Mouse (Mus musculus) heart, adult 2 months (tissue): Measurements from ENCODE around the gene Adprhl1. TPM values are rescaled to one million over a fixed set of nuclear protein-coding genes. Genes with fewer than 3 reads are reported as not detected.

Source experiments
- DNase-seq, 2 experiments: peaks; one replicate each; pipeline ENCODE4 v3.0.0; 2021
- H3K27ac ChIP-seq: fragments of 200-600 bp; 2 replicates; pipeline ENCODE4 v1.8.1; 2022
- H3K27me3 ChIP-seq: fragments of 200-500 bp; 2 replicates; pipeline ENCODE4 v1.6.1; 2012; ENCODE audit warnings: mild to moderate bottlenecking, low read length, inconsistent platforms, mixed read lengths; ENCODE audit not compliant: control insufficient read depth, insufficient read depth
- H3K36me3 ChIP-seq: fragments of 200-500 bp; 2 replicates; pipeline ENCODE4 v1.6.1; 2012; ENCODE audit warnings: low read length, inconsistent platforms; ENCODE audit not compliant: control insufficient read depth, insufficient read depth
- H3K4me1 ChIP-seq: fragments of 200-500 bp; 2 replicates; pipeline ENCODE4 v1.6.1; 2011; ENCODE audit warnings: low read length; ENCODE audit not compliant: control insufficient read depth, insufficient read depth
- H3K4me3 ChIP-seq: fragments of 200-600 bp; 2 replicates; pipeline ENCODE4 v1.8.1; 2022
- H3K79me2 ChIP-seq: fragments of 200-500 bp; replicated peaks from 2 replicates; pipeline ENCODE4 v1.6.1; 2012; ENCODE audit warnings: mild to moderate bottlenecking, inconsistent platforms, low read length, moderate library complexity, mixed read lengths; ENCODE audit not compliant: control insufficient read depth, insufficient read depth
- H3K9ac ChIP-seq: fragments of 200-500 bp; 2 replicates; pipeline ENCODE4 v1.6.1; 2012; ENCODE audit warnings: low read depth, mild to moderate bottlenecking, control low read depth, inconsistent platforms, low read length, mixed read lengths
- CTCF ChIP-seq: fragments of 200-600 bp; IDR thresholded peaks from 2 replicates; pipeline ENCODE4 v1.8.1; 2022; ENCODE audit warnings: antibody characterized with exemption, mild to moderate bottlenecking, moderate library complexity
- EP300 ChIP-seq: fragments of 200-500 bp; IDR thresholded peaks from 2 replicates; pipeline ENCODE4 v1.6.1; 2011; ENCODE audit warnings: low read depth, low read length, control low read depth; ENCODE audit not compliant: insufficient read depth
- POLR2A ChIP-seq: fragments of 200-500 bp; IDR thresholded peaks from 2 replicates; pipeline ENCODE4 v1.6.1; 2011; ENCODE audit warnings: mild to moderate bottlenecking, low read depth, low read length, control low read depth; ENCODE audit not compliant: insufficient read depth
- WGBS: fragments of 180-500 bp; shearing (Covaris S2); methylation state at CpG from one replicate; pipeline ENCODE4 v1.1.7; 2018; 5-methylcytosine and 5-hydroxymethylcytosine counted together
- intact Hi-C: fragments of 180-260 bp; cut with DNase I; formaldehyde crosslinking; loops from one replicate; pipeline ENCODE4 v1.15.1; 2025
- long read RNA-seq: library from polyadenylated mRNA; stranded (forward); transcript quantifications from one replicate; pipeline ENCODE4 v2.0.0, GENCODE M21; 2021
- polyA plus RNA-seq: library from polyadenylated mRNA; depleted of rRNA; stranded (reverse); fragments of >200 nt; gene quantifications from 2 replicates; pipeline ENCODE4 v1.2.3, GENCODE M21; 2012; rRNA removed
- total RNA-seq, 2 experiments: library from RNA; stranded (reverse); gene quantifications; 2 replicates each; pipeline ENCODE4 v1.2.3; 2021

Adprhl1 gene
- total RNA-seq, result 100 to 1,000 TPM; 587 to 599 TPM
- 371 and 464 TPM in 2 replicates for polyA plus RNA-seq
- long read RNA-seq, full-length matches to known transcripts, result 624 of 684 reads
- long read RNA-seq, partial matches to known transcripts, result 10 of 684 reads
- long read RNA-seq, other reads (novel, unspliced or antisense), result 50 of 684 reads

DNA sequence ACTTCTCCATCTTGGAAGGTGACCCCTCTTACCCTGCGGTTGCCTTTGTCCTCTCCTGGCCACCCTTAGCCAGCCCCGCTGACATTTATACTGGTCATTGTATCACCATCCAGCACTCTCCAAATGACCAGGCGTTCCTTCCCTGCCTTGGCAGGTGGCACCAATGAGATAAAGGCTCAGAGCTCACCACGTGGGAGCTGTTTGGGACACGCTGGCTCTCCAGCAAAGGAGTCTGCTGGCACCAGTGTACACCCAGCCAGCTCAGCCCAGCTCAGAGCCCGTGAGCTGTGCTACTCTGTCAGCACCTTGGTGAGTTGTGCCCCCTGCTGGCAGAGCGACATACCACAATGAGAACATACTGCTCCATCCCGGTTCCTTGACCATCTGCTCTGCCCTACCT, at the start of gene Adprhl1:
Adprhl1 (minus strand) TSS at position 144 of the 400 bp plus-strand sequence.
- no peaks in the 10 kb centered on the region for H3K27me3 ChIP-seq
- H3K4me1 ChIP-seq, result no peaks in the 10 kb centered on the region
- 23% methylated on average over 8 of the region's 8 CpGs for WGBS
- no peaks in the 10 kb centered on the region for H3K36me3 ChIP-seq
- intact Hi-C loops, result loop anchor here (1.0 kb wide), 1 partner anchor 40 kb away; no protein-coding TSS in a partner anchor
- peak within 1 kb of the TSS; percentile 98 for H3K27ac ChIP-seq
- peak within 1 kb of the TSS; percentile 78 for H3K9ac ChIP-seq
- H3K79me2 ChIP-seq, result no peaks in the 10 kb centered on the region
- TF ChIP-seq POLR2A (peak; percentile 72; the same call in 1 of the 2 replicates), CTCF (peak; percentile 85), EP300 (peak; percentile 94)
- peak within 1 kb of the TSS; percentile 53 for H3K4me3 ChIP-seq
- DNase-seq, result peak; percentile 73 to 85

DNA sequence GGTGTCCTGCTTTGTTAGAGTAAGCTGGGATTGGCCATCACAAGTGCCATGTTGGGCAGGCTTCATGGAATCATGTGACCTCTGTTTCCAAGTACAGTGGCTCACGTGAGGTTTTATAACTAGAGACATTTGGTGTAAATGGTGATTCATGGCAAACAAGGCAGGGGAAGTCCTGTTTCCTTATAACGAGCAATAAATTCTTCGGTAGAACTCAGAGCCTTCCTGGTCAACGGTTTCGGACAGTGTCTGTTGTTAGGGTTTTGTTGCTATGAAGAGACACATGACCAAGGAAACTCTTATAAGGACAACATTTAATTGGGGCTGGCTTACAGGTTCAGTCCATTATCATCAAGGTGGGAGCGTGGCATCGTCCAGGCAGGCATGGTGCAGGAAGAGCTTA, 47.1 kb upstream of the Adprhl1 start:
- Histone ChIP-seq H3K79me2 (no peaks in the 10 kb centered on the region), H3K27me3 (no peaks in the 10 kb centered on the region), H3K9ac (no peak overlapping the region), H3K36me3 (no peaks in the 10 kb centered on the region), H3K4me1 (no peaks in the 10 kb centered on the region), H3K27ac (no peak overlapping the region), H3K4me3 (no peak overlapping the region)
- intact Hi-C loops, result no loop called here
- 95% methylated on average over 7 of the region's 7 CpGs for WGBS
- no peak for TF ChIP-seq EP300
- TF ChIP-seq CTCF, result no peak
- no peak for TF ChIP-seq POLR2A
- DNase-seq, result no peak

DNA sequence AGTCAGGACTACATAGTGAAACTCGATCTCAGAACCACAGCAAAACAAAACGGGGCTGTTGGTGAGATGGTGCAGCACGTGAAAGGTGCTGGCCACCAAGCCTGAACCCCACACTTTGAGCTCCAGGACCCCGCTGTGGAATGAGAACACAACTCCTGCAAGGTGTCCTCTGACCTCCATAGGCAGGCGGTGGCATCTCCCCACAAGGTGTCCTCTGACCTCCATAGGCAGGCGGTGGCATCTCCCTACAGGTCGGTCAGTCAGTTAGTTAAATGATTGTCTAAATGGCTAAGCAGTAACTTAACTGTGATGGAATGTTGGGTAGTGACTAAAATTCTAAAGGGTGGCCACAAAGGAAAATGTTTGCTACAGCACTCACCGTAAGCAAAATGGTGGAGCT, 45.6 kb upstream of the Adprhl1 start:
- Histone ChIP-seq H3K27me3 (no peaks in the 10 kb centered on the region), H3K9ac (no peak overlapping the region), H3K27ac (no peak overlapping the region), H3K36me3 (no peaks in the 10 kb centered on the region), H3K4me3 (no peak overlapping the region), H3K79me2 (no peaks in the 10 kb centered on the region), H3K4me1 (no peaks in the 10 kb centered on the region)
- WGBS, result 96% methylated on average over 8 of the region's 8 CpGs
- intact Hi-C loops, result no loop called here
- TF ChIP-seq EP300 (no peak), POLR2A (no peak), CTCF (no peak)
- DNase-seq, result no peak

DNA sequence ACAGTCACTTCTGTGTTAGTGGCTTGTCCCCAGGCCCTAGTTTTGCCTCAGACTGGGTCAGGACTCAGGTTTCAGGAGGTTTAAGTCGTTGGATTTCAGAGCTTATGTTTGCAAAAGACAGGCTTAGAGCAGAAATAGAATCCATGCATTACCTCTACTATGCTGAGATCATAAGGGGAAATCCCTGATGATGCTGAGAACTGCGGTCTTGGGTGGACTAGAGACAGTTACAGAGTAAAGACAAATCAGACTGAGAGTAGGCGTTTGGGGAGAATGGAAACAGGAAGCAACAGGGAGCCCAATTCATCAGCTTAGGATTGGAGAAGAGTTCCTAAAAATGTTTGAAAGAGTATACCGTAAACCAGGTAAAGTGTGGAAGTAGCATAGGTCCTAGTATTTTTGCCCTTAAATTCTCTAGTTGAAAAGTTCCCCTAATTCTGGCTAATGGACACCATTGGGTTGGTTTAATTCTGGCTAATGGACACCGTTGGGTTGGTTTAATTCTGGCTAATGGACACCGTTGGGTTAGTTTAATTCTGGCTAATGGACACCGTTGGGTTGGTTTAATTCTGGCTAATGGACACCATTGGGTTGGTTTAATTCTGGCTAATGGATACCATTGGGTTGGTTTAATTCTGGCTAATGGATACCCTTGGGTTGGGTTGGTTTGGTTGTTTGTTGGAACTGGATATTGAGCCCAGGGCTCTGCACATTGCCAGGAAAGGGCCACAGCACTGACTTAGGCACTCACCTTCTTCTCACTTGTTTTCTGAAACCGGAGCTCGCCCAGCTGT, 39.9 kb upstream of the Adprhl1 start:
- TF ChIP-seq EP300, result no peak
- TF ChIP-seq POLR2A, result no peak
- TF ChIP-seq CTCF, result no peak
- intact Hi-C loops, result no loop called here
- Histone ChIP-seq H3K4me1 (peaks cover 1% of the 10 kb centered on the region; the same call in 1 of the 2 replicates), H3K36me3 (no peaks in the 10 kb centered on the region), H3K27me3 (no peaks in the 10 kb centered on the region), H3K79me2 (no peaks in the 10 kb centered on the region), H3K4me3 (no peak overlapping the region), H3K9ac (no peak overlapping the region), H3K27ac (no peak overlapping the region)
- WGBS, result 93% methylated on average over 9 of the region's 9 CpGs
- DNase-seq, result no peak

DNA sequence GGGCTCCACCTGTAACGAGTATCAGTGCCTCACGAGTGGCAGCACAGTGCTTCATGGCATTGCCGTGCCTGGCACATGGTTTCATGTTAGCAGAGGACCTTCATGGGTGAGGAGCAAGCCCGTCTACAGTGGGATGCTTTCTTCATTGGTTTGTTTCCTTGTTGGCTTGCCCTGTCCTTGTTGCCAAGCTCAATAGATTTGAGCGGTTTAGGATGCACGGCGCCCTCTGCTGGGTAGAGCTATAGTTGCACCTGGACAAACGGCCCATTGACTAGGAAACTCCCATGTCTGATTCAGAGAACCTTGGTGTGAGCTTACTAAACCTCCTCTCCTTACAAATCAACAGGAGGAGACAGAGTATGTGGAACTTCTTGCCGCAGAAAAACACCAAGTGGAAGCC, 38.4 kb upstream of the Adprhl1 start:
- H3K27me3 ChIP-seq, result no peaks in the 10 kb centered on the region
- no peaks in the 10 kb centered on the region for H3K79me2 ChIP-seq
- no peak overlapping the region for H3K27ac ChIP-seq
- H3K36me3 ChIP-seq, result no peaks in the 10 kb centered on the region
- DNase-seq, result peak; percentile 74 to 80
- TF ChIP-seq CTCF (peak; percentile 96), POLR2A (no peak), EP300 (no peak)
- intact Hi-C loops, result no loop called here
- peaks cover 1% of the 10 kb centered on the region; the same call in 1 of the 2 replicates for H3K4me1 ChIP-seq
- H3K4me3 ChIP-seq, result no peak overlapping the region
- H3K9ac ChIP-seq, result no peak overlapping the region
- 31% methylated on average over 9 of the region's 9 CpGs for WGBS

DNA sequence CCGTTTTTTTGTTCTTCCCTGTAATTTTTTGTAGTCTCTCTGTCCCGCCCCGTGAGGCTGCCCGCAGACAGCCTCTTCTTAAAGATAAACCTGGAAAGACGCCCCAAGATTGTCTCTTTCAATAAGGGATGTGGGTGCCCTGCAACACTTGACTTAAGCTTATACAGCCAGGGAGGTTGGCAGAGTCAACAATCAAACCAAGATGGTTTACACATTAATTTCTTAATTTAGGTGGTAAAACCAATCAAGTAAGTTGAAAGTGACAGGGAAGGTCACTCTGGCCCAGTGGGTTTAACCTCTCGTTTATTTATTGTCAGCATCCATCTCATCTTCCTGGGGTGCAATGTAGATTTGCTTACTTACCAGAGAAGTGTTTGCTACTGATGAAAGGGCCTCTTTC, 34.7 kb upstream of the Adprhl1 start:
- Histone ChIP-seq H3K79me2 (no peaks in the 10 kb centered on the region), H3K4me1 (peaks cover 3% of the 10 kb centered on the region), H3K9ac (peak overlapping the region; percentile 79), H3K36me3 (no peaks in the 10 kb centered on the region), H3K4me3 (peak overlapping the region; percentile 75), H3K27ac (peak overlapping the region; percentile 100), H3K27me3 (no peaks in the 10 kb centered on the region)
- DNase-seq, result no peak
- intact Hi-C loops, result loop anchor here (2.0 to 10.0 kb wide), 3 partner anchors 131 to 614 kb away; partner anchors contain the start of genes Atp11a, Lamp1 and Tubgcp3
- no peak for TF ChIP-seq POLR2A
- TF ChIP-seq CTCF, result no peak
- no peak for TF ChIP-seq EP300
- WGBS, result 5% methylated on average over 6 of the region's 6 CpGs
